Mouse (Mus musculus) macrophage (primary cell): ENCODE results near the gene Specc1l. TPM values are rescaled to one million over a fixed set of nuclear protein-coding genes. Genes with fewer than 3 reads are reported as not detected.

ENCODE experiments used
- H3K27ac ChIP-seq: fragments of 350-480 bp; formaldehyde crosslinking; 2 replicates; pipeline ENCODE4 v1.9.0; 2021
- H3K36me3 ChIP-seq: fragments of 350-480 bp; formaldehyde crosslinking; 2 replicates; pipeline ENCODE4 v1.9.0; 2021; ENCODE audit errors: inconsistent target
- H3K4me3 ChIP-seq: fragments of 350-480 bp; formaldehyde crosslinking; 2 replicates; pipeline ENCODE4 v1.9.0; 2021; ENCODE audit errors: inconsistent target
- H3K79me2 ChIP-seq: fragments of 350-480 bp; formaldehyde crosslinking; 2 replicates; pipeline ENCODE4 v1.9.0; 2021; ENCODE audit errors: inconsistent target
- WGBS: methylation state at CpG from one replicate; pipeline ENCODE4 v1.1.7; 2026; ENCODE audit warnings: inconsistent platforms; ENCODE audit not compliant: missing documents; 5-methylcytosine and 5-hydroxymethylcytosine counted together
- polyA plus RNA-seq: library from polyadenylated mRNA; stranded (reverse); fragments of 250-400 nt; gene quantifications from 3 replicates; pipeline ENCODE4 v1.2.4, GENCODE M21; 2018; ENCODE audit warnings: inconsistent platforms

Specc1l gene
- polyA plus RNA-seq, 1 experiment from 2014 or later: 38.1 TPM

GRCm38 (mm10) chr10:75236156-75236555 lies 24.3 kb downstream of the Specc1l start:
- no peak overlapping the region for H3K27ac ChIP-seq
- peaks cover 15% of the 10 kb centered on the region; the same call in 1 of the 2 replicates for H3K79me2 ChIP-seq
- peaks cover 36% of the 10 kb centered on the region; the same call in 1 of the 2 replicates for H3K36me3 ChIP-seq
- WGBS: 95% methylated on average over 3 of the region's 3 CpGs
- H3K4me3 ChIP-seq: no peak overlapping the region

GRCm38 (mm10) chr10:75237166-75237565 lies 25.3 kb downstream of the Specc1l start:
- H3K4me3 ChIP-seq: no peak overlapping the region
- peaks cover 37% of the 10 kb centered on the region; the same call in 1 of the 2 replicates for H3K36me3 ChIP-seq
- no peak overlapping the region for H3K27ac ChIP-seq
- 100% methylated on average over 2 of the region's 2 CpGs for WGBS
- peaks cover 11% of the 10 kb centered on the region; the same call in 1 of the 2 replicates for H3K79me2 ChIP-seq

GRCm38 (mm10) chr10:75240583-75241250 lies 28.8 kb downstream of the Specc1l start:
- Histone ChIP-seq H3K4me3 (no peak overlapping the region), H3K79me2 (peaks cover 8% of the 10 kb centered on the region; the same call in 1 of the 2 replicates), H3K36me3 (peaks cover 65% of the 10 kb centered on the region), H3K27ac (no peak overlapping the region)
- WGBS: 93% methylated on average over 8 of the region's 8 CpGs

GRCm38 (mm10) chr10:75245806-75246205 lies 33.9 kb downstream of the Specc1l start:
- no peak overlapping the region for H3K27ac ChIP-seq
- H3K36me3 ChIP-seq: peaks cover 88% of the 10 kb centered on the region
- no peak overlapping the region for H3K4me3 ChIP-seq
- WGBS: 96% methylated on average over 13 of the region's 13 CpGs
- H3K79me2 ChIP-seq: no peaks in the 10 kb centered on the region

- WGBS: 97% methylated on average over 9 of the region's 10 CpGs
- Histone ChIP-seq H3K79me2 (no peaks in the 10 kb centered on the region), H3K36me3 (peaks cover 83% of the 10 kb centered on the region), H3K27ac (no peak overlapping the region), H3K4me3 (no peak overlapping the region)
These were observed 34.5 kb downstream of the Specc1l start for GRCm38 (mm10) chr10:75246331-75246730.

- Histone ChIP-seq H3K36me3 (peaks cover 49% of the 10 kb centered on the region), H3K79me2 (no peaks in the 10 kb centered on the region), H3K27ac (no peak overlapping the region), H3K4me3 (no peak overlapping the region)
- 90% methylated on average over 2 of the region's 2 CpGs for WGBS
These were observed 39.1 kb downstream of the Specc1l start for GRCm38 (mm10) chr10:75251011-75251410.

GRCm38 (mm10) chr10:75252301-75253022 lies 40.6 kb downstream of the Specc1l start:
- Histone ChIP-seq H3K27ac (no peak overlapping the region), H3K79me2 (no peaks in the 10 kb centered on the region), H3K36me3 (peaks cover 35% of the 10 kb centered on the region; the same call in 1 of the 2 replicates), H3K4me3 (no peak overlapping the region)
- 90% methylated on average over 13 of the region's 13 CpGs for WGBS

- no peaks in the 10 kb centered on the region for H3K79me2 ChIP-seq
- WGBS: 80% methylated on average over 2 of the region's 2 CpGs
- H3K4me3 ChIP-seq: no peak overlapping the region
- peaks cover 24% of the 10 kb centered on the region for H3K36me3 ChIP-seq
- no peak overlapping the region for H3K27ac ChIP-seq
These were observed 43.2 kb downstream of the Specc1l start for GRCm38 (mm10) chr10:75255091-75255490.

- WGBS: 92% methylated on average over 3 of the region's 3 CpGs
- H3K27ac ChIP-seq: no peak overlapping the region
- no peak overlapping the region for H3K4me3 ChIP-seq
- H3K36me3 ChIP-seq: peaks cover 37% of the 10 kb centered on the region
- no peaks in the 10 kb centered on the region for H3K79me2 ChIP-seq
These were observed 45.5 kb downstream of the Specc1l start for GRCm38 (mm10) chr10:75257401-75257800.

- Histone ChIP-seq H3K27ac (no peak overlapping the region), H3K36me3 (peaks cover 39% of the 10 kb centered on the region), H3K4me3 (no peak overlapping the region), H3K79me2 (no peaks in the 10 kb centered on the region)
- 28% methylated on average over 5 of the region's 5 CpGs for WGBS
These were observed 46.4 kb downstream of the Specc1l start for GRCm38 (mm10) chr10:75258241-75258640.

- Histone ChIP-seq H3K36me3 (peaks cover 60% of the 10 kb centered on the region), H3K79me2 (no peaks in the 10 kb centered on the region), H3K4me3 (no peak overlapping the region), H3K27ac (no peak overlapping the region)
- WGBS: 94% methylated on average over 5 of the region's 5 CpGs
These were observed 49.4 kb downstream of the Specc1l start for GRCm38 (mm10) chr10:75261268-75261667.

- H3K36me3 ChIP-seq: peaks cover 78% of the 10 kb centered on the region
These were observed 53.2 kb downstream of the Specc1l start for GRCm38 (mm10) chr10:75264993-75265555.

GRCm38 (mm10) chr10:75273020-75273419 lies 61.1 kb downstream of the Specc1l start:
- Histone ChIP-seq H3K36me3 (peaks cover 34% of the 10 kb centered on the region), H3K79me2 (no peaks in the 10 kb centered on the region), H3K4me3 (no peak overlapping the region), H3K27ac (no peak overlapping the region)
- 73% methylated on average over 4 of the region's 4 CpGs for WGBS

More at GRCm38 (mm10) chr10:75264993-75265555, 53.2 kb downstream of the Specc1l start:
- Histone ChIP-seq H3K79me2 (no peaks in the 10 kb centered on the region), H3K4me3 (no peak overlapping the region), H3K27ac (no peak overlapping the region)
- 88% methylated on average over 3 of the region's 3 CpGs for WGBS

- peaks cover 43% of the 10 kb centered on the region for H3K36me3 ChIP-seq
- H3K27ac ChIP-seq: no peak overlapping the region
- H3K79me2 ChIP-seq: no peaks in the 10 kb centered on the region
- no peak overlapping the region for H3K4me3 ChIP-seq
- 64% methylated on average over 12 of the region's 12 CpGs for WGBS
These were observed 64.6 kb downstream of the Specc1l start for GRCm38 (mm10) chr10:75276427-75277013.
